Mouse (Mus musculus) stomach, postnatal 0 days (tissue): Measurements from ENCODE around the gene Arrdc5.

Experiments
- CTCF ChIP-seq: IDR thresholded peaks from 2 replicates; pipeline ENCODE4 v1.5.1; 2016; ENCODE audit warnings: antibody characterized with exemption, low read depth, mild to moderate bottlenecking, moderate library complexity
- EP300 ChIP-seq: optimal IDR thresholded peaks from 2 replicates; pipeline ENCODE3; 2016; ENCODE audit warnings: antibody characterized with exemption

DNA sequence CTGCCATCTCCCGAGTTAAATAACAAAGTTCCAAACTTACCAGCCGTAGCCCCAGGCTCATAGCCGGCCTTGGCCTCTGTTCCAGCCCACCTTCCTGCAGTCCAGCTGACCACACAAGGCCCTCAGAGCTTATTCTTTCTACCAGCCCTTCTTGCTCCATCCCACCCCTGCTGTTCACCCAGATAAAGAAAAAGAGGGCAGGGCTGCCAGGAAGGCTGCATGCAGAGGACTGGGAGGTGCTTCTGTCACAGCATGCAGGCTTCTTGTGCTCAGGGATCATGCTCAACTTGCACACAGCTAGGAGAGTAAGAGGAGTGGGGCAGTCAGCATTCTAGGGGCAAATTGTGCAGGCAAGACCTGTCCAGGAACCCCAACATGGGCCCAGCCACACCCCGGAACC, 48.0 kb upstream of the Arrdc5 start:
- no peak for TF ChIP-seq CTCF
- TF ChIP-seq EP300, result no peak
